Mouse (Mus musculus): ENCODE data around the gene Spen.

DNA sequence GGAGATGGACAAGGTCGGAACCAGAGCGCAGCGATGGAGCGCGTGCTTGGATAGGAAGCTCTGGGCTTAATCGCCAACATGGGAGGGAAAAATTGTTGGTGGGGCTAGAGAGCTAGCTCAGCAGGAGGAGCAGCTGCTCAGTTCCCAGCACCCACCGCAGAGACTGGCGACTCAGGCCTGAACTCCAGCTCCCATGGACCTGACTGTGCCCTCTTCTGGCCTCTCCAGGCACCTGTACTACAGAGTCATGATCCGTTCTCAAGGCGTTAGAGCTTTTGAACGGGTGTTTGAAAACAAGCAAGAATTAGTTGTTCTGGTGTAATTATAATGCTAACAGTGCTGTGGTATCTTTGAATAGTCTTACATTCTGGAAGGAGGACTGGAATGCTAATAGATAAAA, 9.5 kb downstream of the Spen start:
- TF ChIP-seq CTCF (IDR thresholded peaks at IDR 0.05; ENCODE audit: low read depth, low read length) (no peak), POLR2A (IDR thresholded peaks at IDR 0.05; ENCODE audit: borderline replicate concordance, low read depth, low read length) (no peak)
